Mouse (Mus musculus): ENCODE measurements around the gene Ccin. TPM values are rescaled to one million over a fixed set of nuclear protein-coding genes. Genes with fewer than 3 reads are reported as not detected.

Gene Ccin
- total and polyA plus RNA-seq, 2 experiments from 2014 or later, result 0.49 TPM; not detected in 1

GRCm38 (mm10) chr4:44031521-44031920 is 48.2 kb downstream of the Ccin start:
- Histone ChIP-seq H3K9me3 (ENCODE audit: low read length) (no peaks in the 10 kb centered on the region), H3K4me1 (ENCODE audit: insufficient read depth, low read length) (no peaks in the 10 kb centered on the region), H3K36me3 (ENCODE audit: insufficient read depth, low read length) (peaks cover 63% of the 10 kb centered on the region), H3K9ac (replicated peaks; ENCODE audit: low read length, poor library complexity, severe bottlenecking) (no peak overlapping the region), H3K4me2 (ENCODE audit: low read depth, low read length, poor library complexity, severe bottlenecking) (no peak overlapping the region), H3K27ac (ENCODE audit: low read depth, low read length) (no peak overlapping the region), H3K27me3 (ENCODE audit: insufficient read depth, low read length) (no peaks in the 10 kb centered on the region), H3K4me3 (ENCODE audit: low read depth, low read length) (no peak overlapping the region)
- no peak for TF ChIP-seq CTCF (IDR thresholded peaks at IDR 0.05)
- DNase-seq (ENCODE audit: low spot score), result peak; percentile 30
- WGBS, result 72% methylated on average over 5 of the region's 5 CpGs
- no peak for ATAC-seq (ENCODE audit: low FRiP score)

Other genes starting within 250 kb of the Ccin start
- gene Olfr159, start 212.5 kb upstream of the Ccin start, total RNA-seq (2014; rRNA removed), result not detected in 2 replicates
- not detected in 2 replicates for gene Olfr159, start 212.5 kb upstream of the Ccin start, polyA plus RNA-seq (2015; fragmentation: Nextera tagmentation; extraction: Ambion mirVana)
- gene Olfr156, start 159.6 kb upstream of the Ccin start, total RNA-seq (2014; rRNA removed), result not detected in 2 replicates
- gene Olfr156, start 159.6 kb upstream of the Ccin start, polyA plus RNA-seq (2015; fragmentation: Nextera tagmentation; extraction: Ambion mirVana), result not detected in 2 replicates
- not detected in 2 replicates for gene Olfr157, start 143.3 kb upstream of the Ccin start, total RNA-seq (2014; rRNA removed)
- not detected in 2 replicates for gene Olfr157, start 143.3 kb upstream of the Ccin start, polyA plus RNA-seq (2015; fragmentation: Nextera tagmentation; extraction: Ambion mirVana)
- not detected in 2 replicates for gene Olfr155, start 131.9 kb upstream of the Ccin start, total RNA-seq (2014; rRNA removed)
- gene Olfr155, start 131.9 kb upstream of the Ccin start, polyA plus RNA-seq (2015; fragmentation: Nextera tagmentation; extraction: Ambion mirVana), result not detected in 2 replicates
- 6.0 and 7.0 TPM in 2 replicates for gene Reck, start 108.0 kb upstream of the Ccin start, total RNA-seq (2014; rRNA removed)
- gene Reck, start 108.0 kb upstream of the Ccin start, polyA plus RNA-seq (2015; fragmentation: Nextera tagmentation; extraction: Ambion mirVana), result 3.8 and 3.9 TPM in 2 replicates
- 18.2 and 20.7 TPM in 2 replicates for gene Glipr2, start 26.1 kb upstream of the Ccin start, total RNA-seq (2014; rRNA removed)
- gene Glipr2, start 26.1 kb upstream of the Ccin start, polyA plus RNA-seq (2015; fragmentation: Nextera tagmentation; extraction: Ambion mirVana), result 16.3 and 16.5 TPM in 2 replicates
- gene Clta, start 21.0 kb downstream of the Ccin start, total RNA-seq (2014; rRNA removed), result 539 and 562 TPM in 2 replicates
- gene Clta, start 21.0 kb downstream of the Ccin start, polyA plus RNA-seq (2015; fragmentation: Nextera tagmentation; extraction: Ambion mirVana), result 380 and 390 TPM in 2 replicates
- 37.6 and 42.4 TPM in 2 replicates for gene Gne, start 100.7 kb downstream of the Ccin start, total RNA-seq (2014; rRNA removed)
- gene Gne, start 100.7 kb downstream of the Ccin start, polyA plus RNA-seq (2015; fragmentation: Nextera tagmentation; extraction: Ambion mirVana), result 26.8 and 27.7 TPM in 2 replicates